Mouse (Mus musculus) layer of hippocampus, postnatal 10 days (tissue): ENCODE measurements around the gene Sptan1. TPM values are rescaled to one million over a fixed set of nuclear protein-coding genes. Genes with fewer than 3 reads are reported as not detected.

Experiments
- microRNA-seq, 2 experiments: library from miRNA; unstranded; fragments of <30 nt; microRNA quantifications; one replicate each; pipeline ENCODE4 v1.2.0; 2021
- total RNA-seq, 2 experiments: library from RNA; stranded (reverse); gene quantifications; 2 replicates each; pipeline ENCODE4 v1.2.3; 2021

Sptan1 gene
- total RNA-seq, 2 experiments from 2014 or later = 939 to 1,018 TPM

Small RNAs within 50 kb of the gene (microRNA-seq; reads per million reads assigned to microRNA genes)
- 4.5 reads per million in 2 experiments for gene Mir6997

Other genes with a start within 250 kb of the Sptan1 start
- gene Gm13420, start 213.9 kb upstream of the Sptan1 start, total RNA-seq = 1 to 10 TPM; 1.4 to 2.2 TPM
- not detected for gene Gm13547, start 206.2 kb upstream of the Sptan1 start, total RNA-seq
- 10 to 100 TPM; 32.4 to 35.9 TPM for gene Coq4, start 178.1 kb upstream of the Sptan1 start, total RNA-seq
- 10 to 100 TPM; 47.7 to 59.7 TPM for gene Trub2, start 177.1 kb upstream of the Sptan1 start, total RNA-seq
- 10 to 100 TPM; 88.9 to 94.0 TPM for gene Slc27a4, start 162.9 kb upstream of the Sptan1 start, total RNA-seq
- 10 to 100 TPM; 42.4 to 55.0 TPM for gene Urm1, start 145.5 kb upstream of the Sptan1 start, total RNA-seq
- 10 to 100 TPM; 11.9 to 15.0 TPM for gene Cercam, start 96.4 kb upstream of the Sptan1 start, total RNA-seq
- 100 to 1,000 TPM; 105 to 119 TPM for gene Odf2, start 76.3 kb upstream of the Sptan1 start, total RNA-seq
- gene Gle1, start 30.1 kb upstream of the Sptan1 start, total RNA-seq = 10 to 100 TPM; 43.4 to 45.0 TPM
- 10 to 100 TPM; 42.2 to 46.3 TPM for gene Wdr34, start 83.3 kb downstream of the Sptan1 start, total RNA-seq
- gene Set, start 91.8 kb downstream of the Sptan1 start, total RNA-seq = 100 to 1,000 TPM; 231 to 233 TPM
- 1 to 10 TPM; 1.8 to 2.2 TPM for gene Pkn3, start 112.1 kb downstream of the Sptan1 start, total RNA-seq
- 10 to 100 TPM; 19.6 to 19.7 TPM for gene Zdhhc12, start 128.1 kb downstream of the Sptan1 start, total RNA-seq
- 100 to 1,000 TPM; 121 to 126 TPM for gene Zer1, start 159.0 kb downstream of the Sptan1 start, total RNA-seq
- 10 to 100 TPM; 72.6 to 73.5 TPM for gene Tbc1d13, start 168.2 kb downstream of the Sptan1 start, total RNA-seq
- gene Endog, start 205.9 kb downstream of the Sptan1 start, total RNA-seq = 10 to 100 TPM; 23.4 to 24.6 TPM
- gene Spout1, start 212.9 kb downstream of the Sptan1 start, total RNA-seq = 10 to 100 TPM; 31.2 to 35.3 TPM
- 10 to 100 TPM; 16.4 to 17.6 TPM for gene Kyat1, start 240.3 kb downstream of the Sptan1 start, total RNA-seq